14 mouse cellular contexts compared by ENCODE assay signal in the genomic region with DNA sequence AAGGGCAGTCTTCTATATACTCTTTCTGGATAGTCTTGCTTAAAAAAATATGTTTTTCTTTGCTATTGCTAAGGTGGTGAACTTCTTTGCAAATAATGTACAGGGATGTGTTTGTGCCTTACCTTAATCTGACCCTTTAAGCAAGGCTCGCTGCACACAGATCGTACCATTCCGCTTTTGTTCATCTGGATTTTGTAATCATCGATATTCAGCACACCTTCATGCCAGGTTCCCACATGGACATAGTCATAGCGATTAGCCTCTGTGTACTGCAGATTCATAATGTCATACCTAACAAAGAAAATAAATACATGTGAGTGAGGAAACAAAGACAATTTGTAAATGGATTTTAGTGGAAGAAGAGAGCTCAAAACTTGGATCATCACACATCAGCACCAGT.
DNase-seq lines count a peak whose midpoint lies in the region.
"Had no signal": no experiment of that assay in that cellular context is flagged by ENCODE, and none has a peak within 500 bp of the region (broad histone marks: within the 10 kb centered on the region; RNA-seq: fewer than 3 reads in every experiment).

No protein-coding gene starts in this region.

- peak; percentile 55 for DNase-seq in fat pad, adult 2 months (ENCODE audit: extremely low read depth, low read depth, low spot score)
- DNase-seq in gonadal fat pad, adult 2 months (ENCODE audit: low read depth), result peak; percentile 61
- DNase-seq in thymus, postnatal 4 days, result no peak
- no peak for DNase-seq in thymus, postnatal 14 days
- DNase-seq: adrenal gland, adult 2 months; adrenal gland, adult 8-10 months; adrenal gland, postnatal 10 days; adrenal gland, postnatal 14 days; adrenal gland, postnatal 25 days; adrenal gland, postnatal 36 days; B cell, adult 2 months; cerebellum, adult 11 months; cerebellum, adult 11-12 months; cerebellum, adult 18-20 months had no signal

Comparison
In these comparisons a context has a peak if more than half of its experiments do, and no peak if none do; other contexts are left out.
1. DNase-seq: peak in fat pad, adult 2 months (single experiment) and gonadal fat pad, adult 2 months (single experiment); none in thymus, postnatal 4 days (single experiment) and thymus, postnatal 14 days (single experiment).